Mouse (Mus musculus) lung, embryonic 16.5 days (tissue): ENCODE data around the gene Armh4. TPM values are rescaled to one million over a fixed set of nuclear protein-coding genes. Genes with fewer than 3 reads are reported as not detected.

Experiments
- ATAC-seq: fragments of 200-750 bp; cut with Nextera tagmentation; 2 replicates; pipeline ENCODE4 v1.8.0; 2017; ENCODE audit warnings: low read depth, mild to moderate bottlenecking, moderate library complexity
- H3K27ac ChIP-seq: fragments of 300-500 bp; sonication (generic); 2 replicates; pipeline ENCODE4 v1.5.1; 2014; ENCODE audit warnings: mild to moderate bottlenecking, control low read depth, low read length
- H3K27me3 ChIP-seq: fragments of 300-500 bp; sonication (generic); 2 replicates; pipeline ENCODE4 v1.6.1; 2014; ENCODE audit warnings: low read depth, low read length, mixed read lengths; ENCODE audit not compliant: control insufficient read depth, insufficient read depth
- H3K36me3 ChIP-seq: fragments of 300-500 bp; sonication (generic); 2 replicates; pipeline ENCODE4 v1.6.1; 2014; ENCODE audit warnings: low read length; ENCODE audit not compliant: control insufficient read depth, insufficient read depth
- H3K4me1 ChIP-seq: fragments of 300-500 bp; sonication (generic); replicated peaks from 2 replicates; pipeline ENCODE4 v1.6.1; 2014; ENCODE audit warnings: low read length, mixed read lengths; ENCODE audit not compliant: control insufficient read depth, insufficient read depth
- H3K4me2 ChIP-seq: fragments of 300-500 bp; sonication (generic); 2 replicates; pipeline ENCODE4 v1.6.1; 2014; ENCODE audit warnings: low read depth, low read length, control low read depth
- H3K4me3 ChIP-seq: fragments of 300-500 bp; sonication (generic); 2 replicates; pipeline ENCODE4 v1.5.1; 2014; ENCODE audit warnings: mild to moderate bottlenecking, low read length, control low read depth
- H3K9ac ChIP-seq: fragments of 300-500 bp; sonication (generic); 2 replicates; pipeline ENCODE4 v1.6.1; 2014; ENCODE audit warnings: low read length, control low read depth
- H3K9me3 ChIP-seq: fragments of 300-500 bp; sonication (generic); 2 replicates; pipeline ENCODE4 v1.6.1; 2016; ENCODE audit warnings: low read length; ENCODE audit not compliant: control insufficient read depth
- WGBS: fragments of 180-500 bp; shearing (Covaris S2); extraction: QIAGEN DNeasy Blood & Tissue Kit; methylation state at CpG from one replicate; pipeline ENCODE4 v1.1.7; 2014; 5-methylcytosine and 5-hydroxymethylcytosine counted together
- polyA plus RNA-seq: library from polyadenylated mRNA; unstranded; fragments of >200 nt; fragmentation: Nextera tagmentation; extraction: Ambion mirVana; gene quantifications from 2 replicates; pipeline ENCODE4 v1.2.1, GENCODE M21; 2015

Armh4 gene
- polyA plus RNA-seq, 1 experiment from 2014 or later = 11.8 TPM

DNA sequence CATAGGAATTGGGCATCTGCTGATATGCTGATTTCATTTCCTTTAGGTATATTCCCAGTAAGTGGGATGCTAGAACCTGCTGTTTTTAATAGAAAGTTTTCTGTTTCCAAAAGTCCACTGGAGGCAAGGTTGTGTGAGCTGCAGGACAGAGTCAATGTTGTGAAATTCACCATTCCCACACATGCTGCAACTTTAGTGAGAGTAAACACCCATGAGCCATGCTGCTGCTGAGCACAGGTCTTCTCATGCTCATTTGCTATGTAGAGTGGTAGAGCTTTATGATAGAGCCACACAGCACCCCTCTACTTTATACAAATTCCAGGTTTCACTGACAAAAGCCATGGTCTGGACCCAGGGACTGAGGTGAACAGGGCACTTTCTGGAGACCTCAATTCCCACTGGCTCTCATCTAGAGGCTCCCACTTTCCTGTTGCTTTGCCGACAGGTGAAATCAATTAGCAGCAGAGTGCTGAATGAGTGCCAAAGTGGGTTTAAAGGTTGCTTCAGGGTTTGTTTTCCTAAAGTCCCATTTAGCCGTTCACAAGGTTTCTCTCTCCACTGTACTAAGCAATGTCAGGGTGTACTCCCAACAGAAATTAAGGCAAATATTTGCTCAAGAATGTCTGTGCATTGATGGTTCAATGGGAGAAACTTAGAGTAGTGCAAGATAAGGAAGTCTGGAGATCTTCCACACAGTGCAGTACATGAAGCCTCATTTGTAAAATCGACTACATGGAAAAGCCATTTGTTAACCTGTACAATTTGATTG lies 79.6 kb downstream of the Armh4 start:
- ATAC-seq = no peak
- 37% methylated on average over 3 of the region's 3 CpGs for WGBS
- no peak overlapping the region for H3K27ac ChIP-seq

GRCm38 (mm10) chr14:49679511-49680284 lies 103.5 kb downstream of the Armh4 start:
- Histone ChIP-seq H3K9ac (no peak overlapping the region), H3K36me3 (no peaks in the 10 kb centered on the region), H3K9me3 (no peaks in the 10 kb centered on the region), H3K27me3 (no peaks in the 10 kb centered on the region), H3K4me2 (no peak overlapping the region), H3K4me1 (no peaks in the 10 kb centered on the region), H3K27ac (no peak overlapping the region), H3K4me3 (no peak overlapping the region)
- WGBS = 47% methylated on average over 5 of the region's 5 CpGs
- ATAC-seq = no peak

More for the DNA sequence above, 79.6 kb downstream of the Armh4 start:
- Histone ChIP-seq H3K9me3 (no peaks in the 10 kb centered on the region), H3K4me2 (no peak overlapping the region), H3K27me3 (no peaks in the 10 kb centered on the region), H3K4me3 (no peak overlapping the region), H3K4me1 (no peaks in the 10 kb centered on the region), H3K9ac (no peak overlapping the region), H3K36me3 (no peaks in the 10 kb centered on the region)

DNA sequence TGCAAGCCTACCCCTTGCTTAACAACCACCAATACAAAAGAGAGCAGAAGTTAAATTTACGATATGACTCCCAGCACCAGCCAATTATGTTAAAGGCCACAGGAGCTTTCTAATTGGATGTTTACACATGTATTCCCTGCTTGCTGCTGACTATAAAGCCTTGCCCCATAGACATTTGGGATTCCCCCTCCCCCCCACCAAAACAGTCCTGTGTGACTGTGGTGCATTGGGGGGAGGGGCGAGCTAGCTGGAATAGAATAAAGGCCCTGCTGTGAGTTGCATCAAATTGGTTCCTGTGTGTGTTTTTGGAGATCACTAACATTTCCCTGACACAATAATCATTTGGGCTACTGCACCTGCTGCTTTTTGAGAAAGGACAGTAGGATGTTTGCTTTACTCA lies 106.6 kb downstream of the Armh4 start:
- Histone ChIP-seq H3K9ac (no peak overlapping the region), H3K9me3 (no peaks in the 10 kb centered on the region), H3K4me1 (no peaks in the 10 kb centered on the region), H3K27me3 (no peaks in the 10 kb centered on the region), H3K27ac (no peak overlapping the region), H3K36me3 (no peaks in the 10 kb centered on the region), H3K4me2 (no peak overlapping the region), H3K4me3 (no peak overlapping the region)
- 71% methylated on average over 2 of the region's 2 CpGs for WGBS
- no peak for ATAC-seq

DNA sequence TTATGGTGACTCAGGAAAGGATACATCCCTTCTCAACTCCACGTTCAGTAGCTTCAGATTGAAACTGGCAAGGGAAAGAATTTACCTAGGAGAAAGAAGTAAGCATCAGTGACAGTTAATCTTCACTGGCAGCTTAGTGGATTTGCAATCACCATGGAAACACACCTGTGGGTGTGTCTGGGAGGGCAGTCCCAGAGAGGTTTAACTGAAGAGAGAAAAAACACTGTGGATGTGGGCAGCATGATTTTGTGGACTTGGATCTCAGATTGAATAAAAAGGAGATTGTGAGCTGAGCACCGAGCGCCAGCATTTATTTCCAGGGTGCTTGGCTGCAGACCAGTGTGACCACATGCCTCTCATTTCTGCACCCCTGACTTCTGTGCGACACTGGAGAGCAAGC lies 122.7 kb downstream of the Armh4 start:
- Histone ChIP-seq H3K36me3 (no peaks in the 10 kb centered on the region), H3K9ac (no peak overlapping the region), H3K27ac (no peak overlapping the region), H3K27me3 (no peaks in the 10 kb centered on the region), H3K4me1 (no peaks in the 10 kb centered on the region), H3K4me3 (no peak overlapping the region), H3K9me3 (no peaks in the 10 kb centered on the region), H3K4me2 (no peak overlapping the region)
- 43% methylated on average over 4 of the region's 4 CpGs for WGBS
- ATAC-seq = no peak

DNA sequence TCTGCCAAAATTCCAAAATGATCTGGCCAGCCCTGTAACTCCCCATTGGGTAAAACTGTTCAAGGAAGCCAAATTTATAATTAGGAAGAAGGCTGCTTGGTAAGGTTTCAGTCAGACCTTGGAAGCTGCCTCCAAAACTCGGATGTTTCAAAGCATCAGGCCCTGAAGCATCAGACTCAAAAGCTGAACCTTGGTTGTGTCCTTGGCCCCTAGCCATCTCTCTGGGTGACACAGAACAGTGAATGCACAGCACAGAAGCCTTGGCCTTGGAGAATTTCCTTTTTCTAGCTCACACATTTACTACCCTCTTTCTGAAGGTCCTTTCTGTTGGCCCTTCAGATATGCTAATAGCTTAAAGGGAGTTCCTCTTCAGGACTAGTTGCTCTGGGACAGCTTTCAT lies 134.0 kb downstream of the Armh4 start:
- Histone ChIP-seq H3K4me1 (no peaks in the 10 kb centered on the region), H3K27ac (no peak overlapping the region), H3K27me3 (no peaks in the 10 kb centered on the region), H3K4me3 (no peak overlapping the region), H3K9ac (no peak overlapping the region), H3K4me2 (no peak overlapping the region), H3K36me3 (no peaks in the 10 kb centered on the region), H3K9me3 (no peaks in the 10 kb centered on the region)
- WGBS = 56% methylated on average over 1 of the region's 1 CpGs
- ATAC-seq = no peak

GRCm38 (mm10) chr14:49637422-49637821 lies 145.8 kb downstream of the Armh4 start:
- Histone ChIP-seq H3K27me3 (no peaks in the 10 kb centered on the region), H3K36me3 (no peaks in the 10 kb centered on the region), H3K27ac (no peak overlapping the region), H3K4me2 (no peak overlapping the region), H3K9ac (no peak overlapping the region), H3K4me1 (no peaks in the 10 kb centered on the region), H3K4me3 (no peak overlapping the region), H3K9me3 (no peaks in the 10 kb centered on the region)
- ATAC-seq = no peak
- WGBS = 58% methylated on average over 1 of the region's 1 CpGs

DNA sequence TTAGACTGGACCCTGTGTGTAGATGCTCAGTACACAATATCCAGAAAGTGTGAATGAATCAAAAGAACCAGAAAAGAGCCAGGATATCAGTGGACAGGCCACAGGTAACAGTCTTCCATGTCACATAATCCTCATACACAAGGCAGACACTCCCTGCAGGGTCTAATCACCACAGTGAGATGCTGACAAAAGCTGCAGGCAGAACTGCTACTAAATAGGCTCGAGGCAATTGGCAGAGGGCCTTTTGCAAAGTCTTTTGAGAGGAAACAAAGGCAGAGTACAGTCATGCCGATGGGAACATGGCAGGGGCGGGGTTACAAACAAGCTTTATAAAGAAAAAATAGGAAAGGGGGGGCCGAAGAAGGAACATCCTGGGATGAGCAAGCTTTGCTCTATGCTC lies 157.1 kb downstream of the Armh4 start:
- H3K27ac ChIP-seq = no peak overlapping the region
- no peak overlapping the region for H3K4me3 ChIP-seq
- H3K36me3 ChIP-seq = no peaks in the 10 kb centered on the region
- H3K4me2 ChIP-seq = no peak overlapping the region
- ATAC-seq = no peak
- 60% methylated on average over 4 of the region's 4 CpGs for WGBS
- no peaks in the 10 kb centered on the region for H3K27me3 ChIP-seq
- no peak overlapping the region for H3K9ac ChIP-seq
- H3K9me3 ChIP-seq = no peaks in the 10 kb centered on the region
- no peaks in the 10 kb centered on the region for H3K4me1 ChIP-seq

Other genes starting within 250 kb of the Armh4 start
- not detected in 2 replicates for gene Olfr722, start 118.6 kb upstream of the Armh4 start, polyA plus RNA-seq
- not detected in 2 replicates for gene Olfr723, start 148.4 kb upstream of the Armh4 start, polyA plus RNA-seq
- not detected in 2 replicates for gene Olfr724, start 179.9 kb upstream of the Armh4 start, polyA plus RNA-seq